ENCODE assay signal across 8 mouse cellular contexts in the genomic region with DNA sequence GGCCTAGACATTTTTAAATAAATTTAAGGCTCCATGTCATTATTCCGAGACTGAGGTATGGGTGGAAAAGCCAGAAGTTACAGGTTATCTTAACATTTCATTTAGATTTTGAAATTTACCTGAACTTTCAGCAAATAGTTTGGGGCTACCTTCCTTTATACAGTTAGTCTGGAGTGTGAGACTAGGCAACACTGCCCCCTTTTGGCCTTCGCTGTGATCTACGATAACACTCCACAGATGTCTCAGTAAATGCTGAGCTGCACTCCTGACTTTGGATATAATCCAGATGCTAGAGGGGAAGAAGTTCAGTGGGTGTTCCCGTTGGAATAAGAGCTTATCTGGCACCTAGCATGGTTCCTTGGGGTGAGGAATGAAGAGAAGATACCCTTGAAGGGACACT.
DNase-seq lines count a peak whose midpoint lies in the region; ATAC-seq and TF ChIP-seq lines count a peak whose summit lies in the region.

No protein-coding gene starts in this region.

- peak; percentile 68 for TF ChIP-seq CTCF in heart, adult 2 months (IDR thresholded peaks at IDR 0.05)
- TF ChIP-seq CTCF in E14TG2a.4 (conservative IDR thresholded peaks at IDR 0.05; ENCODE audit: low read length), result peak; percentile 51

- no peaks in the 10 kb centered on the region for H3K4me1 ChIP-seq in heart, adult 2 months (ENCODE audit: control insufficient read depth, insufficient read depth, low read length)
- H3K4me1 ChIP-seq in E14TG2a.4 (replicated peaks; ENCODE audit: low read depth, low read length), result no peaks in the 10 kb centered on the region
- no peaks in the 10 kb centered on the region for H3K4me1 ChIP-seq in hindbrain, embryonic 15.5 days (replicated peaks)

- no peak overlapping the region for H3K27ac ChIP-seq in heart, adult 2 months
- no peak overlapping the region for H3K27ac ChIP-seq in hindbrain, embryonic 15.5 days (replicated peaks)

- no peak for TF ChIP-seq EP300 in heart, adult 2 months (IDR thresholded peaks at IDR 0.05; ENCODE audit: insufficient read depth, low read depth, low read length)

- no peak overlapping the region for H3K4me3 ChIP-seq in heart, adult 2 months
- H3K4me3 ChIP-seq in E14TG2a.4 (replicated peaks; ENCODE audit: low read length), result no peak overlapping the region
- H3K4me3 ChIP-seq in hindbrain, embryonic 15.5 days, result no peak overlapping the region

- no peak overlapping the region for H3K9ac ChIP-seq in heart, adult 2 months (ENCODE audit: low read depth, low read length)
- H3K9ac ChIP-seq in hindbrain, embryonic 15.5 days, result no peak overlapping the region

- no peaks in the 10 kb centered on the region for H3K79me2 ChIP-seq in heart, adult 2 months (replicated peaks; ENCODE audit: control insufficient read depth, insufficient read depth, low read length)

- intact Hi-C loops in heart, adult 2 months (cut with DNase I), result no loop called here
- intact Hi-C loops in left cerebral cortex, postnatal 14 days (cut with DNase I), result no loop called here

- H3K9me3 ChIP-seq in E14TG2a.4 (ENCODE audit: low read length), result no peaks in the 10 kb centered on the region
- H3K9me3 ChIP-seq in hindbrain, embryonic 15.5 days, result no peaks in the 10 kb centered on the region

- H3K36me3 ChIP-seq in heart, adult 2 months (ENCODE audit: control insufficient read depth, insufficient read depth, low read length), result no peaks in the 10 kb centered on the region
- H3K36me3 ChIP-seq in E14TG2a.4 (ENCODE audit: insufficient read depth, low read length), result no peaks in the 10 kb centered on the region
- H3K36me3 ChIP-seq in hindbrain, embryonic 15.5 days, result no peaks in the 10 kb centered on the region

- H3K27me3 ChIP-seq in heart, adult 2 months (ENCODE audit: control insufficient read depth, insufficient read depth, low read length), result no peaks in the 10 kb centered on the region
- H3K27me3 ChIP-seq in E14TG2a.4 (ENCODE audit: insufficient read depth, low read length), result no peaks in the 10 kb centered on the region
- H3K27me3 ChIP-seq in hindbrain, embryonic 15.5 days, result no peaks in the 10 kb centered on the region

- WGBS in heart, adult 2 months, result 34% methylated on average over 4 of the region's 4 CpGs
- whole genome bisulfite sequencing in hindbrain, embryonic 15.5 days, result 45% methylated on average over 4 of the region's 4 CpGs

- peak; percentile 78; the same call in 1 of the 2 replicates for ATAC-seq in hindbrain, embryonic 15.5 days (ENCODE audit: low FRiP score, low read depth)

- no peak overlapping the region for H3K4me2 ChIP-seq in hindbrain, embryonic 15.5 days

- peak; percentile 3 to 22 for DNase-seq in heart, adult 2 months
- DNase-seq in heart, adult 9 months (ENCODE audit: low spot score in 2 of 2), result no peak
- peak; percentile 4 for DNase-seq in c-Kit-positive CD71-negative TER-119-negative erythroid progenitor cells, embryonic 14.5 days (ENCODE audit: low read depth)
- peak; percentile 18 to 65 for DNase-seq in left cerebral cortex, postnatal 14 days (ENCODE audit: low spot score in 2 of 2)
- peak; percentile 7 to 25 for DNase-seq in right cerebral cortex, postnatal 36 days (ENCODE audit: low spot score in 2 of 2)
- no peak for DNase-seq in lung, postnatal 10 days

- no peak for TF ChIP-seq POLR2A in heart, adult 2 months (IDR thresholded peaks at IDR 0.05; ENCODE audit: insufficient read depth, low read depth, low read length)

Comparison
In these comparisons a context has a peak if more than half of its experiments do, and no peak if none do; other contexts are left out.
1. DNase-seq: peak in heart, adult 2 months (2 of 2), c-Kit-positive CD71-negative TER-119-negative erythroid progenitor cells, embryonic 14.5 days (single experiment), left cerebral cortex, postnatal 14 days (2 of 2) and right cerebral cortex, postnatal 36 days (2 of 2); none in heart, adult 9 months (0 of 2) and lung, postnatal 10 days (single experiment).